In the genomic region with DNA sequence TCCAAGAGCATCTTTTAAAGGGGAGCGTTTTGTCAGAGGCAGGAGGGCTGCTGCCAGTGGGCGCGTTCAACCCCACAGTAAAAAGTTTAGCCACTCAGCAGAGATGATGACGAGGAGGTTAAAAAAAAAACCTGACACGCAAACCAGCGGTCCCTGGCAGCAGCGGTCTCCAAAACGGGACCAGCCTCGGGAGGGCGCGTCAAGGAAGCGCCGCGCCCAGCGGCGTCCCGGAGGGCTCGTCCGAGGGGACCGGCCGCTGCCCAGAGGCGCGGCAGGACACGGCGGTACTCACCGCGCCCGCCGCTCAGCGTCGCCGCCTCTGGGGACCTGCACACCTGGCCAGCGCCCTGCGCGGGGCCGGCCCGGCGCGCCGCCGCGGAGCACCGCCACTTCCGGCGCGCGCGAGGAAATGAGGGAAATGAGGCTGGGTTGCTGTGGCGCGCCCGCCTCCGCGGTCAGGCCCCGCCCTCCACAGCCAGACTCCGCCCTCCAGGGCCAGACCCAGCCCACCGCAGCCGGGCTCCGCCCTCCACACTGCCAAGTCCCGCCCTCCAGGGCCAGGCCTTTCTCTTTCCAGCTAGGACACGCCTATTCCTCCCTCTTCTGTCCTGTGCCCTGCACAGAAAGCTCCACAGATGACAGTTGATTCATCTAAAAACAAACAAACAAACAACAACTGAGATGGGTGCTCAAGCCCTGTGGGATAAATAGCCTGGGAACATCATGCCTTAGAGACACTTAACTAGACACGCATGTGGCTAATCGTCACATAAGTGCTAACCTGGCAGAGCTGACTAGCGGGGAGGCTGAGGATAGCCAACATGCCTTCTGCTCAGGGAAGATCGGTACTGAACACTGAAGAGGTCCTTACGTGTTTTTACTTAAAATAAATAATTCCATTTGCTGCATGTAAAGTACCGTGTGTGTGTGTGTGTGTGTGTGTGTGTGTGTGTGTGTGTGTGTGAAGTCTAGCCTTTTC, we compare ENCODE assay signal across 8 mouse cellular contexts. TPM values are rescaled to one million over a fixed set of nuclear protein-coding genes. Genes with fewer than 3 reads are reported as not detected.
DNase-seq lines count a peak whose midpoint lies in the region; ATAC-seq lines count a peak whose summit lies in the region.

A gene (minus strand): TSS at position 410 of the 979 bp plus-strand sequence.

- H3K27ac ChIP-seq in intestine, embryonic 14.5 days (ENCODE audit: low read depth), result peak within 1 kb of the TSS; percentile 59; the same call in 1 of the 2 replicates

- ATAC-seq in intestine, embryonic 14.5 days (replicated peaks; ENCODE audit: low FRiP score, low TSS enrichment, low read depth), result peak; percentile 97

- intact Hi-C loops in gastrocnemius, postnatal 14 days (cut with DNase I; ENCODE audit: low total_unique reads), result no loop called here
- intact Hi-C loops in left cerebral cortex, postnatal 14 days (cut with DNase I), result no loop called here

- H3K36me3 ChIP-seq in intestine, embryonic 14.5 days (ENCODE audit: control insufficient read depth, insufficient read depth, low read length), result no peaks in the 10 kb centered on the region

- H3K4me3 ChIP-seq in intestine, embryonic 14.5 days (ENCODE audit: low read depth, low read length), result peak within 1 kb of the TSS; percentile 76

- WGBS in intestine, embryonic 14.5 days, result 6% methylated on average over 63 of the region's 66 CpGs

- no peaks in the 10 kb centered on the region for H3K9me3 ChIP-seq in intestine, embryonic 14.5 days (ENCODE audit: control insufficient read depth, low read length)

- H3K4me1 ChIP-seq in intestine, embryonic 14.5 days (replicated peaks; ENCODE audit: control insufficient read depth, insufficient read depth, low read length), result no peaks in the 10 kb centered on the region; the same call in 1 of the 2 replicates

- peak within 1 kb of the TSS; percentile 79 for H3K4me2 ChIP-seq in intestine, embryonic 14.5 days (ENCODE audit: low read length)

- H3K9ac ChIP-seq in intestine, embryonic 14.5 days (ENCODE audit: low read length), result peak within 1 kb of the TSS; percentile 78

- no peaks in the 10 kb centered on the region for H3K27me3 ChIP-seq in intestine, embryonic 14.5 days (replicated peaks; ENCODE audit: control insufficient read depth, insufficient read depth, low read length)

- peak; percentile 96 for DNase-seq in adipocyte (ENCODE audit: low spot score)
- peak; percentile 91 for DNase-seq in embryo, embryonic 10 days (ENCODE audit: low spot score)
- peak; percentile 94 for DNase-seq in gastrocnemius, postnatal 14 days
- DNase-seq in intestine, embryonic 14.5 days (ENCODE audit: low spot score), result peak; percentile 99
- peak; percentile 91 to 92 for DNase-seq in left cerebral cortex, postnatal 14 days (ENCODE audit: low spot score in 2 of 2)
- DNase-seq in mesoderm, embryonic 11.5 days (ENCODE audit: low read depth, low spot score), result peak; percentile 93
- DNase-seq in right cerebral cortex, postnatal 36 days (ENCODE audit: low spot score in 2 of 2), result peak; percentile 88 to 89
- DNase-seq in yolk sac, embryonic 10.5 days (ENCODE audit: low spot score), result peak; percentile 93

RNA-seq across cellular contexts. Expression of the gene that starts here (rescaled TPM):
- 10 to 100 TPM; 21.4 to 22.1 TPM for total RNA-seq in gastrocnemius, postnatal 14 days (2021)
- polyA plus RNA-seq in intestine, embryonic 14.5 days (2014; fragmentation: Nextera tagmentation; extraction: Ambion mirVana), result 14.5 and 14.8 TPM in 2 replicates
- 10 to 100 TPM; 11.5 to 12.8 TPM for total RNA-seq in left cerebral cortex, postnatal 14 days (2021)

Comparison
In these comparisons a context has a peak if more than half of its experiments do, and no peak if none do; other contexts are left out.
1. Peak in every context shown above with its lines: DNase-seq, ATAC-seq, H3K4me3 ChIP-seq and H3K27ac ChIP-seq.